Mouse (Mus musculus) megakaryocyte, embryonic 14.5 days (primary cell): ENCODE data around the gene Mcrip2.

Experiments
- FLI1 ChIP-seq: IDR thresholded peaks from 2 replicates; pipeline ENCODE4 v1.6.1; 2012; ENCODE audit warnings: low read length, inconsistent platforms, mixed read lengths
- GATA1 ChIP-seq: IDR thresholded peaks from 3 replicates; pipeline ENCODE4 v1.6.1; 2012; ENCODE audit warnings: mixed read lengths, low read length, inconsistent platforms, borderline replicate concordance

- TF ChIP-seq GATA1 (no peak), FLI1 (no peak)
Measured at GRCm38 (mm10) chr17:25895415-25895814, 26.9 kb upstream of the Mcrip2 start.
